Mouse (Mus musculus) retina, adult 2 months (tissue): Measurements from ENCODE around the gene Dna2.
A peak's percentile ranks its signal among the peaks of the same experiment; 100 is the strongest.
"Not testable (repeated sequence)": the region's sequence is repeated elsewhere in the genome, so short reads cannot be mapped to it uniquely, and the experiment has no call there.

Source experiments
- DNase-seq: peaks from one replicate; pipeline ENCODE4 v3.0.0-alpha.2; 2012; ENCODE audit warnings: low read depth, low spot score

Dna2 gene

DNA sequence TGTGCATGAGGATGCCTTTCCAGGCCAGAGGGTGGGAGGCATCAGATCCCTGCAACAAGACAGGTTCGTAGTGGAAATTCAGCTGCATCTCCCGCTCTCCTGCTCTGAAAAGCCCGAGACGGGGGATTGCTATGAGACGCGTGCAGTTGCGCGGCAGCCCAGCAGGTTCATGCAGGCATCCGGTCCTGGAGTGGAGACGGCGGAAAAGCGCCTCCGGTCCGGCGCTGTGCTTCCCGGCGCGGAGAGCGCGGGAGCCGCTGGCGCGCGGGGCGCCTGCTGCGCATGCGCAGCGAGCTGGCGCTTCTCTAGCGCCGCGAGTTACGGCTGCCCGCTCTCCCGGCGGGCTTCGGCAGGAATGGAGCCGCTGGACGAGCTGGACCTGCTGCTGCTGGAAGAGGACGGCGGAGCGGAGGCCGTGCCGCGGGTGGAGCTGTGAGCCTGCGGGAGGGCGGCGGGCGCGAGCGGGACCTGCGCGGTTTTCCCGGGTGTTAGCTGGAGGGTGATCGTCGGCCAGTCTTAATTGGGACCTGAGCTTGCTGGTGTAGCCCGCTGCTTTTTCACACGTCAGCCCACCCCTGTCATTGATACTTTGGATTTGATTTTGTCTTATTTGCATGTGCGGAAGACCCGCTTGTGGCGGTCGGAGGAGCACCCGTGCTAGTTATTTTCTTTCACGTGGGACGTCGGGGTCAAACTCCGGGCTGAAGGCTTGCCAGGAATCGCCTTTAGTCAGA, at the start of gene Dna2:
Gene Dna2, plus strand, starts transcription at position 289 of the 734 bp plus-strand sequence.
- peak; percentile 69 for DNase-seq

DNA sequence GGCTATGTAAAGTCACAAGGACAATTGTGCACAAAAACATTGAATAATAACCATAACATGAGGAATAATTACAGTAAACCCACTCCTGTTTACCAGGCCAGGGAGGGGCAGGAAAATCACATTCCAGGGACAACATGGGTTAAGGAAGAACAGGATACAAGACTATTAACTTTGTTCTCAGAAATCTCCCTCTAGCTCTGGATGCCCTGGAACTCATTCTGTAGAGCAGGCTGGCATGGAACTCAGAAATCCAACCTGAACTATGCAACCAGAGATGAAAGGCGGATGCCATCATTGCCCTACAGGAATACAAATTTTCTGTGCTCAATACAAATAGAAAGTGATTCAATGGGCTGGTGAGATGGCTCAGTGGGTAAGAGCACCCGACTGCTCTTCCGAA, 49.4 kb upstream of the Dna2 start:
- DNase-seq: no peak

DNA sequence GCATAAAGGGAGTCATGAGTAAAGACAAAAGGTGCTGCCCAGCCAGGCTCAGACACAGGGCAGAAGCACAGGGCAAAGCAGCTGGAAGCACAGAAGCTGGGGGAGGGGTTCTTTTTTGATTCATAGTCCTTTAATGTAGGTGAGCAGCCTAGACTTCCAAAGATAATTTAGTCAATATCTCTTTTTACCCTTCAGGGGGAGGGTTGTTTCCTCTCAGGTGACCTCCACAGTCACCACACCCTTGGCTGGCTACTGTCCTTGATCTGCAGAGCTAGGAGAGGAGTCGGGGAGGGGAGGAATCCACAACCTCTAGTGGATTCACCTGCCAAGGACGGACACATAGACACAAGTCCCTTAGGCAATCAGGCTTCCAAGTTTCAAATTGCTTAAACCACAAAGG, 48.8 kb upstream of the Dna2 start:
- DNase-seq: no peak

DNA sequence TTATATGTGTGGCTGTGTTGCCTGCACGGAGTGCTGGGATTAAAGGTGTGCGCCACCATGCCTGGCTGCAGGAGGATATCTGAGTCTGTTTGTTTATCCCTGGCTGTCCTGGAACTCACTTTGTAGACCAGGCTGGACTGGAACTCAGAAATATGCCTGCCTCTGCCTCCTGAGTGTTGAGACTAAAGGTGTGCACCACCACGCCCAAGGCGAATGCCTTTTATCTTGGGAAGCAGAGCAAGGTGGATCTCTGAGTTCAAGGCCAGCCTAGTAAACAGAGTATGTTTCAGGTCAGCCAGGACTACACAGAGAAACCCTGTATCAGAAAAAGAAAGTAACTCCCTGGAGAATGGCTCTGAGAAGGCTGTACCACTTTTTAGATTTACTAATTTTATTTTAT, 46.7 kb upstream of the Dna2 start:
- no peak for DNase-seq

DNA sequence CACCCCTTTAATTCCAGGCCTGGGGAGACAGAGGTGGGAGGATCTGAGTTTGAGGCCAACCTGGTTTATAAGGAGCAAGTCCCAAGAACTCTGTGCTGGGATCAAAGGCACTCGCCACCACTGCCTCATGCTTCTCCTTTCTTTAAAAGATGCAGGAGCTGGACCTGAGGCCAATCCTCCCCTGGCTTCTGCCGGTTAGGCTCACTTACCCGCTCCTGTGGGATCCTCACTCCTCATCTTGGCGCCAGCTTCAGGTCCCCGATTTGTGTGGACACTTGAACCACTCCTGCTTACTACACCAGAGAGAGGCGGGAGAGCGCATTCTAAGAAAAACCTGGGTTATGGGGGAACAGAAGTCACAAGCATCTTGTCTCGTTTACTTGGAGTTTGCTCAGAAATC, 45.0 kb upstream of the Dna2 start:
- no peak for DNase-seq

DNA sequence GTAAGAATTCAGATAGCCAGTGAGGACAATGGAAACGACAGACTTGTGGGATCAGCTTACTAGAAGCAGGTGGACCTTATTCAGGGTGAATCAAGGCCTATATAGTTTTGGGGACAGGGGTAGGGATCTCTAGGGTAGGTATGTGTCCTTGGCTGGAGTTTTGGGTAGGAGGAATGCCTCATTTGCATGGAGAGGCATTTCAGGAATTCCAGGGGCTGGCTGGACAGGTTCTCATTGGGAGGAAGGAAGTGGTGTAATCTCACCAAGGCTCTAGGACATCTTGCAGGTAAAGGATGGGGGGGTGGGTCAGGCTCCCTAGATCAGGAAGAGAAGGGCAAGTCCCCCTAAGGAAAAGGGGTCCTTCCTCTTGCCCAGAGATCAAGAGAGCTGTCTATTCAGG, 44.0 kb upstream of the Dna2 start:
- DNase-seq: no peak

DNA sequence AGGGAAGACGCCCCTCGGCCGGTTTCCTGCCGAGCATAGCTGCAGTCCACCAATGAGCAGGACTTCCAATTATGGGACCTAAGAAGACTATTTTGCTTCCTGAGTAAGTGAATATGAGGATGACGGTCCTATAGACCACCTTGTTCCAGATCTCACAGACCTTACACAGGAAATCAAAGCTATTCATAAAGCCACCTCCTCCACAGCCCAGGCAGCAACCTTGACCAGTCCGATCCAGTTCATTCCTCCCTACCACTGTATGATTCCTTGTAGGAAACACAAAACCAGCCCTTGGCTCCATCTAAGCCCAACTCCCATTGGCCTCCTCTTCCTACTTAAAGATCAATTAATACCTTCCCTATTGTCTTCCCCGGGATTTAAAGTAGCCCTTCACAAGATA, 40.5 kb upstream of the Dna2 start:
- DNase-seq: no peak

DNA sequence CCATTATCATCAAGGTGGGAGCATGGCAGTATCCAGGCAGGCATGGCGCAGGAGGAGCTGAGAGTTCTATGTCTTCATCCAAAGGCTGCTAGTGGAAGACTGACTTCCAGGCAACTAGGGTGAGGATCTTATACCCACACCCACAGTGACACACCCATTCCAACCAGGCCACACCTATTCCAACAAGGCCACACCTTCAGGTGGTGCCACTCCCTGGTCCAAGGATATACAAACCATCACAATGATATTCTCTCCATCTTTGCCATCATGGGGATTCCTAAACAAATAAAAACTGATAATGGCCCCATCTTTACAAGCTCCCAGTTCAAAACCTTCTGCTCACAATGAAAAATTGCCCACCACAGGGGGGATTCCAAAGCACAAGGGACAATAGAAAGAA, 37.9 kb upstream of the Dna2 start, which contains the start of gene Tet1:
Gene Tet1, minus strand, starts transcription at position 101 of the 400 bp plus-strand sequence.
- not testable (repeated sequence) for DNase-seq

DNA sequence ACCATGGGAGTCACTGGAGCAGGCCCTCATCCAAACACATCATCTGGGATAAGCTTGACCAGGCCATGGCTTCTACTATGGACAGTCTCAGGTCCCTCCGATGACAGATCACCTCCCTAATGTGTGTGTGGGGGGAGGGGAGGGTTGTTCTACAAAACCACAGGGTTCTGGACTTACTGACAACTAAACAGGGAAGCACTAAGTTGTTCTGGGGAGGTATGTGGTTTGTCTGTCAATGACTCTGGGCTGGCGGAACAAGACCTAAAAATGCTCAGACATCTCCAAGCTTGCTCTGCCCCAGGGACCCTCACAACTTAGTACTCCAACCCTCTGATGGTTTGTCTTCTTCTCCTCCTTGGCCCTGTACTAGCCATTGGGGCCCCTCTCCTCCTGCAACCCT, 35.7 kb upstream of the Dna2 start:
- no peak for DNase-seq

DNA sequence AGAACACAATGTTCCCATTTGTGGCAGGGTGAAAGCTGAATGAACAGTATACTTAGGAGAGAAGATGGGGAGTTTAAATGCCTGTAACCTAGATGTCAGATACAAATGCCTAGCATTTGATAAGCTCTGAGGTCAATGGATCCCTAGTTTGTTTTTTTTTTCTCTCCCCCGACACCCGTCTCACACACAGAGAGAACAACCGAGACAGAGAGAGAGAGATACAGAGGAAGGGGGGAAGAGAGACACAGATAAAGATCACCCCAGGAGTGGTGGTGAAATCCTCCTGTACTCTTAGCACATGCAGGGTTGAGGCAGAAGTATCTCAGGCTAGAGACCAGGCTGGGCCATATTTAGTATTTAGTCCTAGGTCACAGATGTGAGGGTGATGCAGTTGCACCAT, 27.8 kb upstream of the Dna2 start:
- DNase-seq: no peak

DNA sequence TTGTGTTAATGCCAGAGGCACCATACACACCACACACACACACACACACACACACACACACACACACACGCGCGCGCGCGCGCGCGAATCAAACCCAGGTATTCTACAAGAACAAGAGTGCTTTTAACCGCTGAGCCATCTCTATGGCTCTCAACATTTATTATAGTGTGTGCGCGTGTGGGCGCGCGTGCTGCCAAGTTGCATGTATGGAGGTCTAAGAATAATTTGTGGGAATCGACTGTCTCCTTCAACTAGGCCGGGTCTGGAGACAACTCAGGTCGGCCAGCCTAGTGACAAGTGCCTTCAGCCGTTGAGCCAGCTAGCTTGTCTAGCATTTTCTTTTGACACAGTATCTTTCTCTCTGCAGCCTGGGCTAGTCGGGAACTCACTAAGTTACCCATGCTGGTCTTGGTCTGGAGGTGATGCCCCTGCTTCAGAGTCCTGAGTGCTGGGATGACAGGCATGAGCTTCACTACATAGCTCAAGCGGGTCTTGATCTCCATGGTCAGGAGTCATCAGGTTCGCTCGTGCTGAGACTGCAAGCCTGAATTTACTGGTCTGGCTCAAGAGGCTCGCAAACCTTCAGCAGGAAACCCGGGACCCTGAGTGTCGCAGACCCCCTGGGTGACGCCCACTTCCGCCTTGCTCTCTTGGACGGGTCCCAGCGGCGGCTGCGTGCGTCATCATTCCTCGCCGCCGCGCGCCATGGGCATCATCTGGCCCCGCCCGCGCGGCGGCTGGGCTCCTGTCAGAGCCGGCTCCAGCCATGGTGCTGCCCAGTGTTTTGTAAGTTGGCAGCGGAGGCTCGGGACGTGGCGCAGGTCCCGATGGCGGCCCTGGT, 26.7 kb upstream of the Dna2 start, which contains the start of gene Slc25a16:
Gene Slc25a16, plus strand, starts transcription at position 709 of the 841 bp plus-strand sequence.
- DNase-seq: peak; percentile 75

DNA sequence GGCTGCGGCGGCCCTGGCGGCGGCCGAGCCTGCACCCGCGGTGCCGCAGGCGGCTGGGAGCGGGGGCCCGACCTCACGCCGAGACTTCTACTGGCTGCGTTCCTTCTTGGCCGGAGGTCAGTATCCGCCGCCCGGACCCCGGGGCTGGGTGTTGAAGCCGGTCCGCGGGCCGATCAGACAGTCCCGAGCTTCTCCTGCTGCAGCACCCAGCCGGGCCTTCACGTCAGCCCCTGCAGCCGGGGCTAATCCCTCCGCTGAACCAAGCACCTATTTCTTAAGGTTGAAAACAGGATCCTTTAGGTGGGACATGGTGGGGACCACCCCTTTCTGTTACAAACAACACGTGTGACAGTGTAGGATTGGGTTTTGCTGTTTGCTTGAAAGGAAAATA, 26.1 kb upstream of the Dna2 start:
- peak; percentile 4 for DNase-seq

DNA sequence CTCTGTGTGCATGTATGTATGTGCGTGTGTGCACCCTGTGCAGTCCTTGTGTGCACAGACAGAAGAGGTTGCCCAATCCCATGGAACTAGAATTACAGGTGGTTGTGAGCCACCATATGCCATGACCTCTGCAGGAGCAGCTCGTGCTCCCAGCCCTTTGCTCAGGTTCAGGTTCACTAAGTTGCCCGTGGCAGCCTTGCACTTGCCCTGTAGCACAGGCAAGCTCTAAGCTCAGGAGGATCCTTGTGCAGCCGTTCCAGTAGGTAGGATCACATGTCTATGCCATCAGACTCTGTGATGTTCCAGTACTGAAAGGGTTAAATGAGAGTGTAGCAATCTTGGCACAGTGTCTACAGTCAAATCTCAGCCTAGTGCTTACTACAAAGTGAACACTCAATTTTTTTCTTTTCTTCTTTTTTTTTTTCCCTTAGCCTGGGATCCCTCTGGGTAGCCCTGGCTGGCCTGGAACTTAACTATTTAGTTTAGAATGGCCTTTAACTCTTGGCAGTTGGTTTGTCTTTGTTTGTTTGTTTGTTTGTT, 22.7 kb upstream of the Dna2 start:
- DNase-seq: no peak

DNA sequence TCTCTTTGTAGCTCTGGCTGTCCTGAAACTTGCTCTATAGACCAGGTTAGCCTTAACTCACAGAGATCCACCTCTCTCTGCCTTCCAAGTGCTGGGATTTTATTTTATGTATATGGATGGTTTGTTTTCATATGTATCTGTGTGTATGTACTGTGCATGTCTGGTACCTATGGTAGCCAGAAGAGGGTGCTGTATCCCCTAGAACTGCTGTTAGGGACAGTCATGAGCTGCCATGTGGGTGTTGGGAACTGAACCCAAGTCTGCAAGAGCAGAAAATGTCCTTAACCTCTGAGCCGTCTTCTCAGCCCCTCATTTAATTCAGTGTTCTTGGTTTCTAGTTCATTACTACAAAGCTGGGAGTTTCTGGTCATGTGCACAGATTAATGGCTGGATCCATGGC, 14.4 kb upstream of the Dna2 start:
- DNase-seq: no peak

DNA sequence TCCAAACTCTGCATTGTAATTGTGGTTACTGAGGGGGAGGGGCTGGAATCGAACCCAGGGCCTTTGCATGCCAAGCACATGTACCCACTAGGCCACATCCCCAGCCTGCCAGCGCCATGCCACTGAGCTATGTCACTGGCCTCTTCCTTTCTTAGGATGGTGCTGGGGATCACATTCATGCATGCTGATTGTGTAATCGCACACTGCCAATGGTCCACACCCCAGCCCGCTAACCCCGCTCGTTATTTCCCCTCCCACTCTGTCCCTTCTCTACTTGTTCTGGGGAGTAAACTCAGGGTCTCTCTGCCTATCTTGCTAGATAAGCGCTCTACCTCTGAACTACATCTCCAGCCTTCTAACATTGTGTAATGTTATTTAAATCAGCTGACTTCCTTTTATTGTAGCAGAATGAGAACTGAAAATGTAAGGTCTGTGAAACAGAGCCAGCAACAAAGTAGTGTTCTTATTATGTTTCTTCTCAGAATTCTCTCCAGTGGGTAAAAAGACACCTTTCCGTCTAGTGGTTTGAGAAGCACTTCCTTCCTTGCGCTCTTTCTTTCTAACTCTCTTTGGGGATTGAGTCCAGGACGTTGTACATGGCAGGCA, 1.7 kb upstream of the Dna2 start:
- DNase-seq: no peak

DNA sequence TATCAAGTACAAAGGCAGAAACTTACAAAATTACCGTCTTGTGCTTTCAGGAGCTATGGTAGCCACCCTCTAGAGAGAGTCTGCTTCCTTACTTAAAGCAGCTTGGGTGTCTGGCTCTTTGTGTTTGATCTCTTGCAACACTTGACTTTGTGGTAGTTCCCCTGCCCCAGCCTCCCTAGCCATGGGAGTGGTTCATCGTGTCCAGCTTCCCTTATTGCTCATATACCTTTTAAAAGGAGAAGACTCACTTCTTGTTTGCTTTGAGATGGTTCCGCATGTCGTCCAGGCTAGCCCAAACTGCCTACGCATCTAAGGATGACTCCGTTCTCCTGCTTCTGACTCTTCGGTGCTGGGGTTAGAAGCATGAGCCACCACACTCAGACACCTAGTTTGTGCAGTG, 1.7 kb downstream of the Dna2 start:
- DNase-seq: no peak

DNA sequence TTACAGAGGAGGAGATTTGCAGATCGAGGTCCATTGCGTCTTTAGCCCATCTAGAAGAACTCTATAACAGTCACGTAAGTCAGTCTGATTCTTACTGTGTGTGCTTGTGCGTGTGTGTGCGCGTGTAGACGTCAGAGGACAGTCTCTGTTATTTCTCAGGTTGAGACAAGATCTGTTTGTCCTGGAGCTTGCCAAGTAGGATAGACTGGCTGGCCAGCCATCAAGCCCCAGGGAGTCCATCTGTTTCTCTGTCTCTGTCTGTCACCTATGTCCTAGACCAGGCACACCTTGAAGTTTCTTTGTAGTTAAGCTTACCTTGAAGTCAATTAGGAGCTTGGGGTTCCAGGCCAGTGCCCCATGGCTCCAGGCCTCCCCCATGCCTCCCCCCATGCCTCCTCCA, 17.1 kb downstream of the Dna2 start:
- DNase-seq: no peak

DNA sequence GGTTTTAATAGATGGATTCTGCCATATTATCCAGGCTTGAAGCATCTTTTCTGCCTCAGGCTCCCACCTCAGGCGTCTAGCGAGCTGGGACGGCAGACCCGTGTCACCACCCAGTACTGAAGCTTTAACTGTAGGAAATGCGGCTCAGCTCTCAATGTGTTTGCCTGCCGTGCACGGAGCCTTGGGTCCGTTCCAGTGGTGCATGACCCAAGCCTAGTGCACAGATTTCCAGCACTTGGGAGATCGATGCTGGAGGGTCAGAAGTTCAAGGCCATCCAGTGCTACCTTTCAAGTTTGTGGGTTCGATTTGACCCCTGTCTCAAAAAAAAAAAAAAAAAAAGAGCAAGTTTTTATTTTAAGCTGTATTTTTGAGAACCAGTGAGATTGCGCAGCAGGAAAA, 19.0 kb downstream of the Dna2 start:
- DNase-seq: no peak

DNA sequence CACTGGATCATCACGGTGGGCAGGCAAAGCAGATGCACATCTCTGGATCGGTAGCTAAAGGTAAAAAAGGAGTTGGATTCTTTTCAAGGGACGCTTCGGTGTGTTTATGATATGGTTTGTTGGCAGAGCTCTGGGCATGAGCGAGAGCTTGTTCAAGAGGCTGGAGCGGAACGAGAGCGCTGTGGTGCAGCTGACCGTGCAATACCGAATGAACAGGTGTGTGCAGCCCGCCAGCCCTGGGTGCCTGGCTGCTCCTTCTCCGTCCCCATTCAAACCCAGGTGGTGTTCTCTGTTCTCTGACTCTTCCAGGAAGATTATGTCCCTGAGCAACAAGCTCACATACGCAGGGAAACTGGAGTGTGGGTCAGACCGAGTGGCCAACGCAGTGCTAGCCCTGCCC, 19.5 kb downstream of the Dna2 start:
- DNase-seq: no peak

DNA sequence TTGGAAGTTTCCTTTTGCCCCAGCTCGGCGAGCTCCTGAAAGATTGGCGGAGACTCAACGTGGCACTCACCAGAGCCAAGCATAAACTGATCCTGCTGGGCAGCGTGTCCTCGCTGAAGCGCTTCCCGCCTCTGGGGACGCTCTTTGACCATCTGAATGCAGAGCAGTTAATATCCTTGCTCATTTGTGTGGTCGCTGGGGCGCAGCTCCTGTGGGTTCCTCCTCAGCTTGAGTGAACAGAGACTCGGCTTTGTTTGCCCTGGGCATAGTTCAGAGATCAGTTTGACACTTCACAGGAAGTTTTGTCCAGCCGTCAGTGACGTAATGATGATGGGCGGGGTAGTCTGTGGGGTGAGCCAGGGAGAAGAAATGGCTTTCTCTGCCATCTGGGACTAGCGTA, 25.0 kb downstream of the Dna2 start:
- DNase-seq: no peak

DNA sequence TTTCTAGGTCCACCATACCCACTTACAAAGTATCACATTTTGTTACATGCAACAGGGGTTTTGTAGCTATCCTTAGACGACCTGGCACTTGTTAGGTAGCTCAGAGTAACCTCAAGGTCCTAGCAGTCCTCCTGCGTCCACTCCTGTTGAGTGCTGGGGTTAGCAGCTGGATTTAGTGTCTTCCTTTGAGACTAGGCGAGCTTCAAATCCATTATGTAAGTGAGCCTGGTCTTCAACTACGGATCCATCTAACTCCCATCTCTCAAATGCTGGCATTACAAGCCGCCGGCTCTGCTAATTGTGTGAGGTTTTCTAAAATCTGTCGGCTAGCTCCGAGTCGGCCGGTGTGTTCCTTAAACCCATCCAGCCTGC, 32.8 kb downstream of the Dna2 start:
- DNase-seq: no peak
